Mouse (Mus musculus) brain, embryonic 14.5 days (tissue): ENCODE measurements around the gene Dazap1.

Experiments used
- CTCF ChIP-seq: fragments of 200-500 bp; IDR thresholded peaks from 2 replicates; pipeline ENCODE4 v1.5.1; 2012; ENCODE audit warnings: inconsistent platforms, mild to moderate bottlenecking, moderate library complexity, borderline replicate concordance; ENCODE audit not compliant: insufficient read depth, insufficient read length; ENCODE audit errors: extremely low read depth
- POLR2A ChIP-seq: fragments of 200-500 bp; IDR thresholded peaks from 2 replicates; pipeline ENCODE4 v1.6.1; 2012; ENCODE audit warnings: mild to moderate bottlenecking, inconsistent platforms, borderline replicate concordance; ENCODE audit not compliant: poor library complexity, insufficient read depth, insufficient read length, severe bottlenecking; ENCODE audit errors: extremely low read depth

DNA sequence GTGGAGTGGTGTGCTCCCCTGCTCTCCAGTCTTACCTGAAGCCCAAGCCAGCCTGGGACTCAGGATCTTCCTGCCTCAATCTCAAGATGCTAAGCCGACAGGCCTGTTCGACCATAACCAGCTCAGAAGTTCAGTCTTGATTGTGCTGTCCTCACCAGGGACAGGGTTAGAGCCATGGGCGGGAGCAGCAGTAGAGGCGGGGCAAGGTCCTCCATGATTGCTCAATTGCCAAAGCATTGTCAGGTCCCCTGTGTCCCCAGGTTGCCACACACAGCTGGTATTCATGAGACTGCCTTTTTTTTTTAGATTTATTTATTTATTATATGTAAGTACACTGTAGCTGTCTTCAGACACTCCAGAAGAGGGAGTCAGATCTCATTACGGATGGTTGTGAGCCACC is 15.0 kb downstream of the Dazap1 start:
- TF ChIP-seq POLR2A (no peak), CTCF (no peak)
